Mouse (Mus musculus) neural tube, embryonic 10.5 days (tissue): ENCODE measurements at regions not wholly inside any gene's neighbourhood (a gene's known extent, or its start where the extent isn't known, plus 50 kb on each side); places are given as distances from the start of the nearest gene placed in this dataset.

Source experiments
- DNase-seq: peaks from one replicate; pipeline ENCODE4 v3.0.0-alpha.2; 2017; ENCODE audit warnings: low spot score; ENCODE audit errors: extremely low spot score

DNA sequence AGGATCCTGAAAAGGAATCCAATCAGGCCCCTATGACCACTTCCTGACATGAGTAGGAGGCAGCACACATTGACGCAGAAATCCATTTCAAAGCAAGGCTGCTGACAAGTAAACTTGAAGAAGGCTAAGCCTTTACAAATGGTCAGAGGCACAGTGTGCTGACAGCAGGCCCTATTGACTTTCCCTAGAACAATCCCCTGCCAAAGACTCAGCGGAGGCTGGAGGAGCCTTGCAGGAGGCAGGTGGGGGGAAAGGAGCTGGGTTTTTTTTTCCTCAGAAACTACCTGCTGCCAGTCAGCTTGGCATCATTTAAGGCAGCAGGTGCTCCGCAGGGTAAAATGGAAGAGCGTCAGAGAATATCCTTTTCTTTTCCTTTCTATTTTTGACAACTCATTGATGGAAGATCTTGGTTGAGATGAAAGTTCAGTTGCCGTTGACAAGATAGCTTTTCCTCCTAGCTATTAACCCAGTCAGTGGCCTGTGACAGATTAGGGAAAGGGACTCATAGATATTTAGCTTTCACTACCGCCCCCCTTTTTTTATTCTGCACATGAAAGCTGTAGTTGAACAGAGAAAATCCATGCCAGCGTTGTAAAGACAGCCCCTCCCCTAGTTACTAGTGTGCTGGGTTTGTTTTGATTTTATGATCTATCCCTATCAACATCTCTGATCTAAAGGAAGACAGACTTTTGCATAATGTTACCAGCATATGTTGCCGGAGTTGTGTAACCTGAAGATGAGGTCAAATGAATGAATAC, 210.6 kb downstream of the Csnka2ip start:
- no peak for DNase-seq

DNA sequence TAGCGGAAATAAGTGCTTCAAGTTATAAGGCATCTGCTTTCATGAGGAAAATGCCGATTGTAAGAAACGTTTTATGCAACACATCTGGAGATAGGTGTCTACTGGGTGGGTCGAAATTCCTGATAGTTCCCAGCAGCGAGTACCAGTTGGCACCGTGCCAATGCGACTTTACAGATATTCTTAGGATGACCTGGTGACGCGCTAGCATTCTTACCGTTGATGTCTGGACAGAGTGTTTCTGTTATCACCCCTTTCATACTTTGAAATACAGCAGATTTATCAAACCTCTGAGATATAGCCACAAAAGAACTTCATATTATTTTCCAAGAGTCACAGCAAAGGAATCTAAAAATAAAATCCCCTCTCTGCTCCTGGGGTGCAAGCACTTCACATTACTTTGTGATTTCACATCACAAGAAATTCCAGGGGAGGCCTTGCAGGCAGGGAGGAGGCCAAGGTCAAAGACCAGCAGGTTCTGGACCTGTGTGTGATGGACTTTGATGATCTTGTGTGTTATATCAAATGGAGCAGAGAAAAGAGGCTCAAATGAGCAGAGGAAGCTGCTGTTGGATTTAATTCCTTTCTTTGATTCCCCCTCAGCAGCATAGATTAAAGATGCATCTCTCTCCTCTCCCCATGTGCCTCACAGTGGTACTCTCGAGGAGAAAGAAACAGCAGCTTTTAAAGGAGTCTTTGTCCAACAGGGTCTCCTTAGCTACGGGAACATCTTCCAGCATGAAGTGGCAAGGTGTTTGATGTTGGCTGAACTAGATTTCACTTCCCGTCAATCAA, 233.4 kb downstream of the Csnka2ip start:
- DNase-seq = no peak

DNA sequence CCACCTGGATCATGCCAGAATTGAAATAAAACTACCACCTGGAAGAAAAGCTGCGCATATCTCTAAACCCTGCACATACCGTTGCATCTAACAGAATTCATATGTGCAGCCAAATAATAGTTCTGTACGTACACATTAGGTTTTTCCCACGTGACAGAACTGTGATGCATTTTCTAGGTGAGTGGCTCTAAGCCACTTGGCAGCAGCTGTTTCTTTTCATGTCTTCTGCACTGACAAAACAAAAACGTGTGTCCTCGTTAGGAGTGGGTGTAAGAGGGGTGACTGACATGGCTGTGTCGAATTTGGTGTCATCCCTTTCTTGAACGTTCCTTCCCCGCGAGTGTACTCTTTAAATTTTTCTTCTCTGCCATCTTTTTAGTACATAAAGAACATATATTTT, 254.3 kb downstream of the Csnka2ip start:
- DNase-seq = no peak

DNA sequence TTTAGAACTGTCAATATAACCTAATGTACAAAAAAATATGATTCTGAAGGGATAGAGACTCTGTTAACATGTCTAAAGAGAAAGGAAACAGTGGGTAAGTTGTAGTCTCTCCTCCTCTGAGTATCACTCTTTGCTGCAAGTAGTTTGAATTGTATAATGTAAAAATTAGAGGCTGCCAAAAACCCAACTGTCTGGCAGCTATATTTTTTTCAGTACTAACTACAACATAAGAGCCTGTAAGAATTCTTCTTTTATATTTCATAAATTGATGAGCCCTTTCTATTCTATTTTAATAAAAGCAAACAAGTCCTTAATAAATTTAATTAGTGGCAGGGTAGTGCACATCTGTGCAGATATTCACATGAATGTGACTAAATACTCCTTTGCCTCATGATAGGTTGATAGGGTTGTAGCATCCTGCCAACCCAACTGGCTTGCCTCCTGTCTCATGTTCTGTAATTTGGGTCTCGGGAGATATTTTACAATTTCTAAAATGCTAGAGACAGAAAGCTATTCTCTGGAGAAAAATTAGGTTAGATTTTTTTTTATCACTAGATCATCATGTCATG, 269.2 kb downstream of the Csnka2ip start:
- DNase-seq = no peak

DNA sequence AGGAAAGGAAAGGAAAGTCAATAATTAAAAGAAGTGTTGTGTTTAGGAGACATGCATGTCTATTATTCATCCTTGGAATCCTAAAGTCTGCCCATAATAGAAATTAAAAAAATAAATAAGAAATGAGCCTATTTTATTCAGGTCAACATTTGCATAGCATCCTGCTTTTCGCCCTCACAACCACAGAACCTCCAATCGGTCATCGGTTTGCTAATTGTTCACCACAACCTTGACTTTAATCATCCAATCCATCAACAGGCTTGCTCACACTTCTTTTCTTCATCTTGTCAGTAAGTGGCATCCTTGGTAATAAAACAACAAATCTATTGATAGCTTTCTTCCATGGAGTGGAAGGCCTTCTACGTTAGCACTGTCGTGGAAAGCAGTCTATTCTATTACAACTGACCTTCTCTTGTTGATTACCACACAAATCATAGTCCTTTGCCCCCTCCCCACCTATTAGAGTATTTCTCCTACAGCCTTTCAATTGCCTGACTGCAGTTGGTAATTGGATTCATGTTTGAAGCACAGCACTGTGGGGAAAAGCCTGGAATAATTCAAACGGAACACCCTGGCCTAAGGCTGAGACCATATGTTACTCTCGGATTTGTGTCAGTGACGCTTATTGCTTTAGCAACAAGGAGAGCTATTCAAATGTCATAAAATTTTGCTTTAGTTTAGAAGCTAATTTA, 269.9 kb downstream of the Csnka2ip start:
- DNase-seq = no peak

- no peak for DNase-seq
Measured at GRCm38 (mm10) chr16:64329264-64330060, 272.7 kb downstream of the Csnka2ip start.

DNA sequence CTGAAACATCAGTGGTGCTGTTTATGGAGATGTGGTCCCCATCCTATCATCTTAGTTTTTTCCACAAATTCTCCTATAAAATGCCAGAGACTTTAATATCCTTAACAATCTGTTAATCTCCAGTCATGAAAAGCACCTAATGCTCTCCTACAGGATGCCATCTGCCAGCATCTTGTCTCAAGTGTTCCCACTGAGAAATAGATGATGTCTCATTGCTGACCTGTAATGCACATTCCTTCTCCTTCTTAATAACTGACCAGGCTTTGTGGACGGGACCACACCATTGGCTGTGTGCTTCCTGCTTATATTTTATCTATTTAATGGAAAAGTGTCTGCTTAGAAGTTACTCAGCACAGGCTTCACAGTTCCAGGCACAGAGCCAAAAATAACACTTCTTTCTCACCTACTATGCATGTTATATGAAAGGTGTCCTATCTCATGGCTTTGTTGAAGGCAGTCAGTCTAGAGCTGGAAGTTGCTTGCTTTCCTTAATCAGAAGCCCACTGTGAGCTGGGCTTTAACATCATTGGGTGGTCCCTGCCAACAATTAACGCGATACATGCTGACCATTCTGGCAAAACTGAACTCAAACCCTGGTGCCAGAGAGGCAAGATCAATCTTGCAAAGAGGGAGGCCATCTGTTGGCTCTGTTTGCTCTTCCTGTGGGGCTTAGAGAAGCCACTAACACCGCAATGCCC, 283.3 kb downstream of the Csnka2ip start:
- no peak for DNase-seq

GRCm38 (mm10) chr16:64316831-64317230, 285.4 kb downstream of the Csnka2ip start:
- DNase-seq = no peak

- DNase-seq = no peak
Measured at GRCm38 (mm10) chr16:64293507-64293906, 308.7 kb downstream of the Csnka2ip start.

DNA sequence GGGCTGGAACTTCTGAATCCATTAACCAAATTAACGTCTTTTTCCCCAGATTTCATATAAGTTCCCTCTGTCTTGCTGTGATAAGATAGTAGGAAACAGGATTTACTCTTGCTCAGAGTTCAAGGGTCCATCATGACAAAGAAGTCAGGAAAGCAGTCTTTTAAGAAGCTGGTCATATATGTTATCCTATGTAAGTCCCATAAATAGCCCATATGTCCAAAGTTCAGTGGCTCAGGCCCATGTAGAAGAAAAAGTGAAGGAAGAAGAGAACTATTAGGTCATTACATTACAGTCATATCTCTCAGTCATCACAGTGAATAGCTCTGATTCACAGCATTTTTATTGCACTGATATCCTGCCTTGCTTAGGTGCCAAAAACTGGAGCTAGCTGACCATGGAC, 316.9 kb downstream of the Csnka2ip start:
- DNase-seq = no peak

DNA sequence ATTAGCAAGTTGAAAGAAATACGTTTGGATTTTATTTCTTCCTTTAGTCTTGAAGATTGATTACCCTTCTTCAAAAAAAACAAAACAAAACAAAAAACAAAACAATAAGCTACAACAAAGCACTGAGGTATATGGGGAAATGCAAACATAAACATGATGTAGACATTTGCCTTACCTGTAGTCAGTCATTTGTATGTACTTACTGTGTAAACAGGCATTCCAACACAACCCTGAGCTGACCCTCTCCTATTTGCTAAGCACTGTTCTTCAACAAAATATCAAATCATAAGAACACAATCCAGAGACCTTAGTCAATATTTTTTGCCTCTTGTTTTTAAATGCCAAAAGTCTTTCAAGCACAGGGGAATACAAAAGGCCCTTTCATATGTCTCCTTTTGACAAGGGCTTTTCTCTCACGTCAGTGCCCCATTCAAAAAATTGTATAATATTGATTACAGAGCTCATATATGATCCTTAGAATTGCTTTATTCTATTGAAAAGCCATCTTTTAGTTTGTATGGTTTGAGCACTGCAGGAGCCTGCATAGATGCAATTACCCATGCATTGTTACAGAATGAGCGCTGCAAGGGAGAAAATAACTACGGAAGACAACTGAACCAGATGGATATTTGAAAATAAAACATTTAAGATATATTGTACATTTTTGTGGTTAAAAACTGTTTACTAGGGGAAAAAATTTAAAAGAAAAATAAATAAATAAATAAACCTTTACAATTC, 326.2 kb downstream of the Csnka2ip start:
- DNase-seq = no peak

DNA sequence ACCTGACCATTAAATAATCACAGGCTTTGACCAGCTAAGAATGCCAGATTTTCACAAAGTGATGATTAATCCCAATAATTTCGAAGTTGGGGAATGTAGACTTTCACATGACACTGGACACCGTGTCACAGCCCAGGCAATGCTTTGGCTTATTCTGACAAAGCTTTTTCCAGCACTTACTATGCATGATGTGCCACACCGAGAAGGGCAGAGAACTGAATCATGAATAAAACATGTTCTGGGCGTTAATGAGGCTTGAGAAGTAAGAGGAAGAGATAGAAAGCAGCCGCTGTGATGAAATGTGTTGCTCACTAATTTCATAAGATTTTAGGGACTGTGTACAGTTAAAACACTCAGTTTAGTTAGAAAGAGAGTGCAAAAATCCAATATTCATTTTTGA, 326.8 kb downstream of the Csnka2ip start:
- no peak for DNase-seq

- DNase-seq = no peak
Measured at GRCm38 (mm10) chr16:64264960-64265736, 337.1 kb downstream of the Csnka2ip start.

- no peak for DNase-seq
Measured at GRCm38 (mm10) chr16:64251155-64251554, 351.1 kb downstream of the Csnka2ip start.

- no peak for DNase-seq
Measured at GRCm38 (mm10) chr16:64248743-64249142, 353.5 kb downstream of the Csnka2ip start.

DNA sequence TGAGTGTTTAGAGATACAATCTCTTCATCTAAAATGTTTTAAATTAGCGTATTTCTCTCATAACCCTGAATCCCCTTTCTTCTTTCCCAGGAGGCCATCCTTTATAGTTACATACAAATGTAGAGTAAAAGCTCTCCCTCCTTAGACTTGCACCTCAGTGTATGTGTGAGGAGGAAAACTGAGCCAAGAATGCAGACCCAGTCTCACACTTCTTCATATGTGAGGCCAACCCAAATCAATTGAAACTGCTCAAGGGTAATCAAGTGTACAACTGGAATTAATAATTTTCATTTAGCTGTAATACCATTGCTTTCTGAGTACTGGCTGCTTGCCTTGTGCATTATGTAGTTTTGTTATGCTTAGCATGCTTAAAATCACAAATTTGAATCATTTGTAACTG, 356.3 kb downstream of the Csnka2ip start:
- DNase-seq = no peak

DNA sequence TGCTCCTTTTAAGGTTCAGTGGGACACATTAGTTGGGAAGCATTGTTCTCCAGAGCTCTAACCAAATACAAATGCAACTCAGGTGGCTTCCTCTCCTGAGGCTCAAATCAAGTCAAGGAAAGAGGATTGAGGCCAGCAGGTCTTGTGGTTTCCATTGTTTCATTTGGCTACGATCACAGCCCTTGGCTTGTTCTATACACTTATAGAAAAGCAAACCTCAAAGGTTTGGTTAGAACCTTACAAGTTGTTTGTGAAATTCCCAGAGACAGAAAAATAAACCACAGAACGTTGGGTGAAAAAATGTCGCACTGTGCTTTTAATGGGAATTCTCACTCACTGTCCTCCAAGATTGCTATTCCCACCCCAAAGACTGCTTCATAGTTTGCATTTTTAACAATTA, 360.4 kb upstream of the Epha3 start:
- no peak for DNase-seq

- DNase-seq = no peak
Measured at GRCm38 (mm10) chr16:64216671-64217070, 352.7 kb upstream of the Epha3 start.

GRCm38 (mm10) chr16:64211895-64212294, 347.9 kb upstream of the Epha3 start:
- no peak for DNase-seq
